Mouse (Mus musculus) olfactory bulb, adult 2 months (tissue): ENCODE measurements around the gene Lce1f. TPM values are rescaled to one million over a fixed set of nuclear protein-coding genes. Genes with fewer than 3 reads are reported as not detected.
"Not testable (repeated sequence)": the region's sequence is repeated elsewhere in the genome, so short reads cannot be mapped to it uniquely, and the experiment has no call there.

Source experiments
- H3K27ac ChIP-seq: fragments of 200-500 bp; 2 replicates; pipeline ENCODE4 v1.5.1; 2012; ENCODE audit warnings: low read depth, low read length; ENCODE audit not compliant: insufficient read depth
- H3K4me1 ChIP-seq: fragments of 200-500 bp; 2 replicates; pipeline ENCODE4 v1.6.1; 2012; ENCODE audit warnings: low read length; ENCODE audit not compliant: control insufficient read depth, insufficient read depth
- H3K4me3 ChIP-seq: fragments of 200-500 bp; 2 replicates; pipeline ENCODE4 v1.5.1; 2012; ENCODE audit warnings: mild to moderate bottlenecking, low read depth, low read length, moderate library complexity; ENCODE audit not compliant: insufficient read depth
- CTCF ChIP-seq: fragments of 200-500 bp; IDR thresholded peaks from 2 replicates; pipeline ENCODE4 v1.5.1; 2012; ENCODE audit warnings: low read depth, mild to moderate bottlenecking, low read length, moderate library complexity; ENCODE audit not compliant: insufficient read depth
- POLR2A ChIP-seq: fragments of 200-500 bp; IDR thresholded peaks from 2 replicates; pipeline ENCODE4 v1.6.1; 2012; ENCODE audit warnings: mild to moderate bottlenecking, low read depth, low read length, moderate library complexity; ENCODE audit not compliant: insufficient read depth
- WGBS: fragments of 180-500 bp; shearing (Covaris S2); methylation state at CpG from one replicate; pipeline ENCODE4 v1.1.7; 2018; 5-methylcytosine and 5-hydroxymethylcytosine counted together
- polyA plus RNA-seq: library from polyadenylated mRNA; stranded (reverse); fragments of >200 nt; gene quantifications from 2 replicates; pipeline ENCODE4 v1.2.4, GENCODE M21; 2012; ENCODE audit warnings: low replicate concordance; ENCODE audit not compliant: missing spikeins, insufficient read depth, insufficient read length

Gene Lce1f
- not detected in 2 replicates for polyA plus RNA-seq

DNA sequence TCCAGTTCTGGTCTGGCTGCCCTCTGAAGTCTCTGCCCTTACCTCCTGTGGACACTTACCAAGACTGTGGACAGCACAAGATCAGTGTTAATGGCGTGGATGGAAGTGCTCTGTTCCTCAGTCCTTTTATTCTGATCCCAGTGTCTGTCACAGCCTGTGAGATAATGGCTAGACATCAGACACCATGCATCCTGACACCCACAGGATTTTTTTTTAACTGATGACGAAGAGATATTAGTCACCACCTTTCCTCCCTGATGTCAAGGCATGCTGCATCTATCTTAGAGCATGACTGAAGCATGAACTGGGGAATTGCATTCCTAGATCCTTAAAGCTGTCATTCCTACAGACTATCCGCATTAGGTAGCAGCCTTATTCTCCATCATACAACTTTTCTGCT is at the start of gene Lce1f:
Gene Lce1f, minus strand, starts transcription at position 101 of the 400 bp plus-strand sequence.
- TF ChIP-seq POLR2A (no peak), CTCF (no peak)
- Histone ChIP-seq H3K27ac (no peak within 1 kb of the TSS), H3K4me1 (no peaks in the 10 kb centered on the region), H3K4me3 (no peak within 1 kb of the TSS)
- WGBS, result 77% methylated on average over 3 of the region's 3 CpGs

DNA sequence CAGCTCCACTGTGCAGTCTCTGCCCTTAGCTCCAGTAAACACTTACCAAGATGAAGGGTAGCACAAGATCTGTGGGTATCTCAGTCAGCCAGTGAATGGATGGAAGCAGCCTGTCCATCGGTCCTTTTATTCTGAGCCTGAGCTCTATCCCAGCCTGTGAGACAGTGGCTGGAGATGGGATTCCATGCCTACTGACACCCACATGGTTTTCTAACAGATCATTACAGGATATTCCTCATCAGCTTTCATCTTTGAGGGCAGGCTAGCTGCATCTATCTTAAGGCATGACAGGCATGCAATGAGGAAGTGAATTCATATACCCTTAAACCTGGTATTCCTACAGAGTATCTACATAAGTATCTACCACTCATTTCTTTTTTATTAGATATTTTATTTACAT is 44.8 kb upstream of the Lce1f start, which contains the start of gene Lce1h:
Gene Lce1h, minus strand, starts transcription at position 101 of the 400 bp plus-strand sequence.
- Histone ChIP-seq H3K27ac (no peak within 1 kb of the TSS), H3K4me1 (no peaks in the 10 kb centered on the region), H3K4me3 (no peak within 1 kb of the TSS)
- 92% methylated on average over 1 of the region's 1 CpGs for WGBS
- TF ChIP-seq CTCF, result no peak
- TF ChIP-seq POLR2A, result no peak

DNA sequence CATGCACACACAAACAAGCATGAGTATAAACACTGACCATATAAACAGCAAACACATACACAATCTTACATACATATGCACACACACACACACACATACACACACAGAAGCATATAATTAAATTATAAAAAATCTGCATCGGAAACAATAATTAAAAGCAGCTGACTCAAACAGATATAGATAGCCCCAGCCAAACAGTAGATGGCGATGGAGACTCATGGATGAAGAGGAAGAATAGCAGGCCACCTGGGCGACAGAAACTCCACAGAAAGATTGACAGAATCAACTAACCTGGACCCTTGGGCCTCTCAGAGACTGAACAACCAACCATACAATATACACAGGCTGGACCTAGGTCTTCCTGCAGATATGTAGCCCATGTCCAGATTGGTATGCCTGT is 33.0 kb upstream of the Lce1f start:
- WGBS, result 51% methylated on average over 3 of the region's 3 CpGs

DNA sequence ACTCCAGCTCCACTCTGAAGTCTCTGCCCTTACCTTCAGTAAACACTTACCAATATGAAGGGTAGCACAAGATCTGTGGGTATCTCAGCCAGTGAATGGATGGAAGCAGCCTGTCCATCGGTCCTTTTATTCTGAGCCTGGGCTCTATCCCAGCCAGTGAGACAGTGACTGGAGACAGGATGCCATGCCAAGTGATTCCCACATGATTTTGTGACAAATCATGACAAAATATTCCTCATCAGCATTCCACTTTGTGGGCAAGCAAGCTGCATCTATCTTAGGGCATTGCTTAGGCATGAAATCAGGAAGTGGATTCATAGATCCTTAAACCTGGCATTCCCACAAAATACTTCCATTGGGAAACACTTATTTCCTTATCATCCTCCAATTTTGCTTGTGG is 32.1 kb upstream of the Lce1f start, which contains the start of gene Lce1g:
Gene Lce1g, minus strand, starts transcription at position 101 of the 400 bp plus-strand sequence.
- H3K4me3 ChIP-seq, result no peak within 1 kb of the TSS
- no peak within 1 kb of the TSS for H3K27ac ChIP-seq
- no peaks in the 10 kb centered on the region for H3K4me1 ChIP-seq
- 90% methylated on average over 1 of the region's 1 CpGs for WGBS
- TF ChIP-seq CTCF (no peak), POLR2A (no peak)

More for the DNA sequence above, 33.0 kb upstream of the Lce1f start:
- no peak overlapping the region for H3K27ac ChIP-seq
- no peak for TF ChIP-seq POLR2A
- TF ChIP-seq CTCF, result no peak
- no peaks in the 10 kb centered on the region for H3K4me1 ChIP-seq
- H3K4me3 ChIP-seq, result no peak overlapping the region

DNA sequence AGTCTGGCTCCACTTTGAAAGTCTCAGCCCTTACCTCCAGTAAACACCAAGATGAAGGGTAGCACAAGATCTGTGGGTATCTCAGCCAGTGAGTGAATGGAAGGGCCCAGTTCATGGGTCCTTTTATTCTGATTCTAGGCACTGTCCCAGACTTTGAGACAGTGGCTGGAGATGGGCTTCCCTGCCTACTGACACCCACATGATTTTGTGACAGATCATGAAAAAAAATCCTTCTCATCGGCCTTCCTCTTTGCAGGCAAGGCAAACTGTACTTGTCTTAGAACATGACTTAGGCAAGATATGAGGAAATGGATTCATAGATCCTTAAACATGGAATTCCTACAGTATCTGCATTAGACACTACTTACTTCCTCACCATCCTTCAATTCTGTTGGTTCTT is 18.8 kb upstream of the Lce1f start, which contains the start of gene Gm38119:
Gene Gm38119, minus strand, starts transcription at position 101 of the 400 bp plus-strand sequence.
- TF ChIP-seq POLR2A (no peak), CTCF (no peak)
- no peaks in the 10 kb centered on the region for H3K4me1 ChIP-seq
- no peak within 1 kb of the TSS for H3K4me3 ChIP-seq
- 80% methylated on average over 1 of the region's 1 CpGs for whole genome bisulfite sequencing
- no peak within 1 kb of the TSS for H3K27ac ChIP-seq

DNA sequence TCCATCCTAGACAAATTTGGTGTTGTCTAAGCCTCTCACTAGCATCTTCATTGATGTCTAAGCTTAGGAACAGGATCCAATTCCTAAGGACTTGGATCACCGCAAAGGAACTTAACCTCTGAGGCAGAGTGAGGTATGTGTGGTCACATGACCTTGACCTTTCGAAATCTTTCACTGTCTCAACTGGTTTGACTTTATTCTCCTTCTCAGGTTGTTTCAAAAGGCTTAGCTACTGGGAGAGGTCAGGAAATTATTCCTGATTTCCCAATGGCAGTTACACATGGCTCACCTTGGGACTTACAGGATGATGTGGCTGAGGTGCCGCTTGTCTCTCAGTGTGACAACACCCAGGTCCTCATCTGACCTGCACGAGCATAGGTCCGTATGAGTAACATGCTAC is 2.5 kb upstream of the Lce1f start:
- TF ChIP-seq POLR2A (no peak), CTCF (no peak)
- Histone ChIP-seq H3K4me3 (no peak overlapping the region), H3K4me1 (no peaks in the 10 kb centered on the region), H3K27ac (no peak overlapping the region)
- WGBS, result 92% methylated on average over 5 of the region's 5 CpGs

DNA sequence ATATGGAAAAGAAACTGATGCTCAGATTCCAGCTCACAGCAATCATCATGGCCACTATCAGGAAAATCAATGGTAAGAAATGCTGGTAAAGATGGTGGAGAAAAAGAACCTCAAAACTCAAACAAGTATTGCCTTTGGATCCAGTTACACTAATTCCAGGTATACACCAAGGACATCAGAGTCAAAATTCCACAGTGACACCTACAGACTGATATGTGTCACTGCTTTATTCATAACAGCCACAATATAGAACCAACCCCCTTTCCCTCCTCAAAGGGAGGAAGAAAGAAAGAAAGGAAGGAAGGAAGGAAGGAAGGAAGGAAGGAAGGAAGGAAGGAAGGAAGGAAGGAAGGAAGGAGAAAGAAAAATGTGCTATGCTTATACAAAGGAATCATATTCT is 5.0 kb downstream of the Lce1f start:
- no peak overlapping the region for H3K27ac ChIP-seq
- TF ChIP-seq CTCF (no peak), POLR2A (no peak)

DNA sequence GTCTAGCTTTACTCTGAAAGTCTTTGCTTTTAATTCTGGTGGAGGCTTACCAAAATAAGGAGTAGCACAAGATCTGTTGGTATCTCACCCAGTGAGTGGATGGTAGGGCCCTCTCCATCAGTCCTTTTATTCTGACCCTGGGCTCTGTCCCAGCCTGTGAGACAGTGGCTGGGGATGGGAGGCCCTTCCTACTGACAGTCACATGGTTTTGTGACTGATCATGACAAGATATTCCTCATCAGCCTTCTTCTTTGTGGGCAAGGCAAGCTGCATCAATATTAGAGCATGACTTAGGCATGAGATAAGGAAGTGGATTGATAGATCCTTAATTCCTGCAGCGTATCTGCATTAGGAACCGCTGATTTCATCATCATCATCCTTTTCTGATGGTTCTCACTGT is 11.2 kb downstream of the Lce1f start, which contains the start of gene Lce1e:
Gene Lce1e, minus strand, starts transcription at position 101 of the 400 bp plus-strand sequence.
- H3K27ac ChIP-seq, result no peak within 1 kb of the TSS
- WGBS, result 83% methylated on average over 2 of the region's 2 CpGs
- H3K4me3 ChIP-seq, result no peak within 1 kb of the TSS
- TF ChIP-seq CTCF, result no peak
- no peak for TF ChIP-seq POLR2A
- no peaks in the 10 kb centered on the region for H3K4me1 ChIP-seq

More for the DNA sequence above, 5.0 kb downstream of the Lce1f start:
- Histone ChIP-seq H3K4me3 (no peak overlapping the region), H3K4me1 (no peaks in the 10 kb centered on the region)

DNA sequence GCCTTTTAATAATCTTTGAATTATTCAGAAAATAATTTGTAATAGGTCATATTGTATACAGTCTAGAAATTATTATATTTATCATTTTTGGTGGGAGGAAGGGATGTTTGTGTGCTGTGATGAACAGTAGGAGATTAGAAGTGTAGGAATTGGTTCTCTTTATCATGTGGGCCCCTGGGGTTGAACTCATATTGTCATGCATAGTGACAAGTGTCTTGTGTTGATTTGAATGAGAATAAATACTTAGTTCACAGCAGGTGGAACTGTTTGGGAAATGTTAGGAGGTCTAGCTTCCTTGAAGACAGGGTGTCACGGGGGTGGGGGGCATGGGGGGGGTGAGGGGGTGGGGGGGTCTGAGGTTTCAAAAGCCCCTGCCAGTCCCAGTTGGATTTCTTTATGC is 25.5 kb downstream of the Lce1f start:
- no peak overlapping the region for H3K27ac ChIP-seq
- TF ChIP-seq POLR2A (no peak), CTCF (no peak)
- no peaks in the 10 kb centered on the region for H3K4me1 ChIP-seq
- H3K4me3 ChIP-seq, result no peak overlapping the region
- 23% methylated on average over 1 of the region's 1 CpGs for WGBS

DNA sequence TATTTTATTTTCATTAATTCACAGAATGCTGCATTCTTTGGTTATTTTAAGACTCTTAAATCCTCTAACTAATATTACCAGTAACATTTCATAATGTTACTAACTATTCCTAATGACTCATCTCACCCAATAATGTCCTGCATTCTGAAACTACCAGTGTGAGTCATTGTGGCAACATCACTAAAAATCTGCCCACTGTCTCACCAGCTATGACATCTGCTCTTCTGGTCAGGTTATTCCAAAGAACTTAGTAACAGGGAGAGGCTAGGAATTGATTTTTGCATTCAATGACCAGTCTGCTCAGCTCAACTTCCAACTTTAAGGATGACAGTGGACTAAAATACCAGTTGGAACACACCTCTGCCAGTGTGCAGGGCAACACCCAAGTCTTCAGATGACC is 28.5 kb downstream of the Lce1f start:
- TF ChIP-seq CTCF, result no peak
- no peak for TF ChIP-seq POLR2A
- H3K4me3 ChIP-seq, result no peak overlapping the region
- H3K27ac ChIP-seq, result no peak overlapping the region
- H3K4me1 ChIP-seq, result no peaks in the 10 kb centered on the region

DNA sequence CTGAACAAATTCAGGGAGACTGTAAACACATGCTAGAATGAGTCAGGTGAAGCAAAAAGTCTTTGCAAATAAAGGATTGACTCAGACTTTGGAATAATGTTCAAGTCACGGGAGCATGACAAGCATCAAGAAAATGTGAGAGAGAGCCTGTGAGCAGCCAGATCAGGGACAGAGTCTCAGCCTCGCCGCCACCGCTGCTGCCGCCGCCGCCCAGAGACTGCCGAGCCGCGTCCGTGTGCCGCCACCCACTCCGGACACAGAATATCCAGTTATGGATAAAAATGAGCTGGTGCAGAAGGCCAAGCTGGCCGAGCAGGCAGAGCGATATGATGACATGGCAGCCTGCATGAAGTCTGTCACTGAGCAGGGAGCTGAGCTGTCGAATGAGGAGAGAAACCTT is 31.0 kb downstream of the Lce1f start:
- WGBS, result 85% methylated on average over 16 of the region's 16 CpGs
- not testable (repeated sequence) for H3K27ac ChIP-seq

More for the DNA sequence above, 31.0 kb downstream of the Lce1f start:
- H3K4me1 ChIP-seq, H3K4me3 ChIP-seq: not testable (repeated sequence)
